Mouse (Mus musculus): ENCODE data around the gene Bag3. TPM values are rescaled to one million over a fixed set of nuclear protein-coding genes. Genes with fewer than 3 reads are reported as not detected.
A peak's percentile ranks its signal among the peaks of the same experiment; 100 is the strongest.

Gene Bag3
- polyA plus RNA-seq, 1 experiment from 2014 or later: 1.3 TPM

DNA sequence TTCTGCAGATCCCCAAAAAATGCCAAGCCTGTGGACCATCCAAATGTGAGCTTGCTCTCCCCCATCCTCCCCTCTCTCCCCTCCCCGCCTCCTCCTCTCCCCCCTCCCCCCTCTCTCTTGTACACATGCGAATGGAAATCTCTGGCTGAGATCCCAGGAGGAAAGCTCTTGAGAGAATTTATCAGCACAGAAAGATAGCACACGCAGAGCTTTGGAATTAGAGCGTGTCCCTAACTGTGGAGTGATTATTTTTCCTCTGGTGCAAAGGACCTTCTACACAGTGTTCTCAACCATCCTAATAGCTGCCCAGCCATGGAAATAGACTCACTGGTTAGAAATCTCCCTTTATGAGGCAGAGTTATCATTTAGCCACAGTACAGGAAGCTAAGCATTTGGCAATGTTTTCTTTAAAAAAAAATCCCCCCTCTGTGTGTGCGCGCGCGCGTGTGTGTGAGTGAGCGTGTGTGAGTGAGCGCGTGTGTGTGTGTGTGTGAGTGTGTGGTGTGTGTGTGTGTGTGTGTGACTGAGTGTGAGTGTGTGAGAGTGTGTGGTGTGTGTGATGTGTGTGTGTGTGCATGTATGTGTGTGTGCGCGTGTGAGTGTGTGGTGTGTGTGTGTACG lies 58.6 kb downstream of the Bag3 start:
- Histone ChIP-seq H3K27me3 (ENCODE audit: control insufficient read depth, insufficient read depth, low read length) (no peaks in the 10 kb centered on the region), H3K9ac (replicated peaks; ENCODE audit: low read depth, low read length) (no peak overlapping the region), H3K9me3 (ENCODE audit: control insufficient read depth, low read length) (no peaks in the 10 kb centered on the region), H3K27ac (ENCODE audit: low read depth, low read length) (peak overlapping the region; percentile 44; the same call in 1 of the 2 replicates), H3K4me3 (ENCODE audit: low read depth, low read length) (no peak overlapping the region), H3K36me3 (ENCODE audit: control insufficient read depth, insufficient read depth, low read length) (no peaks in the 10 kb centered on the region), H3K4me2 (ENCODE audit: low read depth, low read length) (no peak overlapping the region), H3K4me1 (ENCODE audit: control insufficient read depth, insufficient read depth, low read length) (no peaks in the 10 kb centered on the region)
- 75% methylated on average over 15 of the region's 15 CpGs for WGBS
- no peak for ATAC-seq (ENCODE audit: low read depth)

DNA sequence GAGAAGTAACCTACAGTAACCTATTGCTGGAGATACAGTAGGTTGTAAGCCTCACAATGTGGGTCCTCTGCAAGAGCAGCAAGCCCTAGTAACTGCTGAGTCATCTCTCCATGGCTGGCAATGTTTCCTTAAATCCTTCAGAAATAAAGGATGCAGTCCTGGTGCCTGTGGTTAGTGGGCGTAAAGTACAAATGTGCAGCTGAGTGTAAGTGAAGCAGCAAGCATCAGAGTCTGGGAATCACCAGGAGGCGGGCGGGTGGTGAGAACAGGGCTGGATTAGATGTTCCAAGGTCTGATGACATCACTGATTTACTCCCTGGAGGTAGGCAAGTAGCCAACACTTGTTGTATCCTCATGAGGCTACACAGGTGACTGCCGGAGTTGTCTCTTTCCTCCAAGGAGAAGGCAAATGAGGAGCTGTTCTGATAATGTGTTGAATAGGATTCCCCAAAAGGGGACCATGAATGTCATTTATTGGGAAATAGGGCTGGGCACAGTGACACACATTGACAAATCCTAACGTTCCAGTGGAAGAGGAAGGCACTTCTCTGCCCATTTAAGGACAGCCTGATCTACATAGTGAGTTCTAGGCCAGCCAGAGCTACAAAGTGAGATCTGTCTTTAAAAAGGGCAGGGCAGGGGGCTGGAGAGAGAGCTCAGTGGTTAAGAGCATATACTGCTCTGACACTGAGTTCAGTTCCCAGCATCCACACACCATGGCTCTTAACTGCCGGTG lies 60.0 kb downstream of the Bag3 start:
- Histone ChIP-seq H3K27me3 (ENCODE audit: control insufficient read depth, insufficient read depth, low read length) (no peaks in the 10 kb centered on the region), H3K27ac (ENCODE audit: low read depth, low read length) (no peak overlapping the region), H3K4me2 (ENCODE audit: low read depth, low read length) (no peak overlapping the region), H3K4me1 (ENCODE audit: control insufficient read depth, insufficient read depth, low read length) (no peaks in the 10 kb centered on the region), H3K9me3 (ENCODE audit: control insufficient read depth, low read length) (no peaks in the 10 kb centered on the region), H3K9ac (replicated peaks; ENCODE audit: low read depth, low read length) (no peak overlapping the region), H3K36me3 (ENCODE audit: control insufficient read depth, insufficient read depth, low read length) (no peaks in the 10 kb centered on the region), H3K4me3 (ENCODE audit: low read depth, low read length) (no peak overlapping the region)
- 71% methylated on average over 6 of the region's 6 CpGs for WGBS
- no peak for ATAC-seq (ENCODE audit: low read depth)

DNA sequence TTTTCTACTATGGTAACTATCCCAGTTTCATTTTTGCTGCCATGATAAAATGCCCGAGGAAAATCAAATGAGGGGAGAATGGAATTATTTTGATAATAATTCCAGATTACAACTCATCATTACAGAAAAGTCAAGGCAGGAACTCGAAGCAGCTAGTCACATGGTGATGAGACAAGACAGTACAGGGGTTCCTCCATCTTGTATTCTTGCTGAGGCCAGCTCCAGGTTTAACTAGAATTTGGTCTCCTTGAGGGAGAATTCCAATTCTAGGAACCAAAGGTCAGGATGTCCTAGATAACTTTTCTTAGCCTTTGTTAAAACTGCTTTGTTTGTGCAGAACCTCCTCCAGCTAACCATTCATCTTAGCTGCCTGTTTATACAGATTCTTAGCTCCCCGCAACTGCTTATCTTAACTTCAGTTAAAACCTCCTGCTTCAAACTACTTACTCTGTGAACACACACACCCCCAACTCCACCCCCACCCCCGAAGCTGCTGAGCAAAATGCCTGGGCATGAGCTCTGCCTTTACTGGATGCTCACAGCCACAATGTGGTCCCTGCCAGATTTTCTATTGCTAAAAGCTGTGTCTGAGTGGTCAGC lies 64.0 kb downstream of the Bag3 start:
- ATAC-seq (ENCODE audit: low read depth): no peak
- Histone ChIP-seq H3K4me1 (ENCODE audit: control insufficient read depth, insufficient read depth, low read length) (peaks cover 11% of the 10 kb centered on the region), H3K27me3 (ENCODE audit: control insufficient read depth, insufficient read depth, low read length) (no peaks in the 10 kb centered on the region), H3K9ac (replicated peaks; ENCODE audit: low read depth, low read length) (no peak overlapping the region), H3K4me2 (ENCODE audit: low read depth, low read length) (no peak overlapping the region), H3K36me3 (ENCODE audit: control insufficient read depth, insufficient read depth, low read length) (no peaks in the 10 kb centered on the region), H3K4me3 (ENCODE audit: low read depth, low read length) (no peak overlapping the region), H3K27ac (ENCODE audit: low read depth, low read length) (no peak overlapping the region), H3K9me3 (ENCODE audit: control insufficient read depth, low read length) (no peaks in the 10 kb centered on the region)
- WGBS: 78% methylated on average over 4 of the region's 4 CpGs

DNA sequence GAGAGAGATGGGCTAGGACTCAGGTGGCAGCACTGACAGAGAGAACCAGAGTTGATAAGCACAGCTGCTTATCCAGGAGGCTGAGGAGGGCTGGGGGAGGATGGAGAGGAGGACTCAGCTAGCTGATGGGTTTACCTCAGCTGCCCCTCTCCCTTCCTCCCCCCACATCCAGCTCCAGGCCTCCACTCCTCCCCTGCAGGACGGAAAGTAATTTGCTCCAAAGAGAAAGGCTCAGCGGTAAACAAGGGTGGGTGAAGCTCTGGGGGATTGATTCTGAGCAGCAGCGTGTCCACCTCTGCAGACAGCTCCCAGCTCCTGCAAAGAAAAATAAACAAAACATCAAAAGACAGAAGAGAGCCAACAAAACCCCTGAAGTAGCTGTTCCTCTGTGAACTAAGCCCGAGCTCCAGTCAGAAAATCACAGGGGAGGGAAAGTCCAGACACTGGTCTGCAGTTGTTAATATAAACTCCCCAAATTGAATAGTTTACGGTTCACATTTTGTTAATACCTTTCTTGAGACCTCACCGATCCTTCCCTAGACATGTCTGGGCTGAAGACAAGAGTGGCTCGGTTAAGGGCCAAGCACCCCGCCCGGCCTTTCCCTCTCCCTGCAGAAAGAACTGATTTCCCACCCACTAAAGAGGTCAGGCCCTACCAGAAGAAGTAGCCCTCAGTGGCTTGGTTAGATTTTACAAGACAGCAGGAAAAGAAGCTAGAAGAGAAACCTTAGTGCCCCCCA lies 68.1 kb downstream of the Bag3 start:
- WGBS: 5% methylated on average over 9 of the region's 9 CpGs
- Histone ChIP-seq H3K4me2 (ENCODE audit: low read depth, low read length) (peak overlapping the region; percentile 47; the same call in 1 of the 2 replicates), H3K27ac (ENCODE audit: low read depth, low read length) (peak overlapping the region; percentile 76), H3K4me3 (ENCODE audit: low read depth, low read length) (no peak overlapping the region), H3K27me3 (ENCODE audit: control insufficient read depth, insufficient read depth, low read length) (no peaks in the 10 kb centered on the region), H3K36me3 (ENCODE audit: control insufficient read depth, insufficient read depth, low read length) (no peaks in the 10 kb centered on the region), H3K9me3 (ENCODE audit: control insufficient read depth, low read length) (no peaks in the 10 kb centered on the region), H3K4me1 (ENCODE audit: control insufficient read depth, insufficient read depth, low read length) (peaks cover 18% of the 10 kb centered on the region), H3K9ac (replicated peaks; ENCODE audit: low read depth, low read length) (no peak overlapping the region)
- peak; percentile 34; the same call in 1 of the 2 replicates for ATAC-seq (ENCODE audit: low read depth)

DNA sequence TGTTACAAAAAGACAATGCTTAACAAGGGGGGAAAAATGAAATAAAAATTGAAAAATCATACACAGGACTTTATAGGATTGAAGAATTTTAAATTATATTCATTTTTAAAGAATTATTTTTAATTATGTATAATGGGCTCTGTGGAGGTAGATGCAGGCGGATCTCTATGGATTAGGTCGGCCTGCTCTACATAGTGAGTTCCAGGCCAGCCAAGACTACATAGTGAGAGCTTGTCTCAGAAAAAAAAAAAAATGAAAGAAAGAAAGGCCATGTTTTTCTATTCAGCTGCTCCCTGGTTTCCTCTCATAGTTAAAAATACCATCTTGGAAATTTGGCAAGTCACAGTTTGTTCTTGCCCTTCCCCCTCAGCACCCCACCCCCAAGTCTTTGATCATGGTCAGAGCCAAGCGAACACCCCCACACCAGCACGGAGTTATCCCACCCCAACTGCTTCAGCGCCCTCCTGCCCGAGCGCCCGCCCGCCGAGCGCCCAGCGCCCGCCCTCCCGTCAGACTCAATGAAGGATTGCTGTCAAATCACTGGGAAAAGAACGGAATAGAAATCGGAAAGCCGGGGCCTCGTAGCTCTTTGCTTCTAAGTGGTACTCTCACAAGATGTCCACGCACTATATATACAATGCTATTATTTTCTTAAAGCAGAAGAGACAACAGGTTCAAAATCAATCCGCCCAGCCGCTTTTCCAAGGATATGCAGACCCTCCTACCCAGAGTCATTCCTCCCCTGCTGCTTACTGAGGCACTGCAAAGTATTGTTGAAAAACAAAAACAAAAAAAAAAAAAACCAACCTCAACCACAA lies 68.9 kb downstream of the Bag3 start:
- Histone ChIP-seq H3K4me2 (ENCODE audit: low read depth, low read length) (peak overlapping the region; percentile 47), H3K4me1 (ENCODE audit: control insufficient read depth, insufficient read depth, low read length) (peaks cover 18% of the 10 kb centered on the region), H3K4me3 (ENCODE audit: low read depth, low read length) (peak overlapping the region; percentile 12; the same call in 1 of the 2 replicates), H3K9me3 (ENCODE audit: control insufficient read depth, low read length) (no peaks in the 10 kb centered on the region), H3K27ac (ENCODE audit: low read depth, low read length) (peak overlapping the region; percentile 76), H3K36me3 (ENCODE audit: control insufficient read depth, insufficient read depth, low read length) (no peaks in the 10 kb centered on the region), H3K27me3 (ENCODE audit: control insufficient read depth, insufficient read depth, low read length) (no peaks in the 10 kb centered on the region), H3K9ac (replicated peaks; ENCODE audit: low read depth, low read length) (no peak overlapping the region; the same call in 1 of the 2 replicates)
- WGBS: 4% methylated on average over 21 of the region's 21 CpGs
- 0 out of 2 replicates have a peak, but pooled peaks have one; percentile 28 for ATAC-seq (ENCODE audit: low read depth)

DNA sequence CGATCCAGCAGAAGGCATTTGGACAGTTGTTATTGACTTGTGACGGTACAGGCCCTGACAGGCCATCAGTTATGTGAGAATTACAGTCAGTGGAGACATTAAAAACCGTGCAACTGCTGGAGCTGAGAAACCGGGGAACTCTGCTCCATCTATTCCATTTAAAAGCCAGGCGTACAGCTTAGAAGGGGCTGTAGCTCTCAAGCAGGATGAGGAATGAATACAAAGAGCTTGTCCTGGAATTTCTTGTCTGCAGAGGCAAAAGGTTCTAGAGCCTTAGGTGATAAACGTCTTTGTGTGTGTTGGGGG lies 69.5 kb downstream of the Bag3 start:
- no peaks in the 10 kb centered on the region for H3K27me3 ChIP-seq (ENCODE audit: control insufficient read depth, insufficient read depth, low read length)
- peak overlapping the region; percentile 12; the same call in 1 of the 2 replicates for H3K4me3 ChIP-seq (ENCODE audit: low read depth, low read length)
- H3K9ac ChIP-seq (replicated peaks; ENCODE audit: low read depth, low read length): no peak overlapping the region
- H3K27ac ChIP-seq (ENCODE audit: low read depth, low read length): peak overlapping the region; percentile 76
- 0 out of 2 replicates have a peak, but pooled peaks have one; percentile 21 for ATAC-seq (ENCODE audit: low read depth)
- H3K36me3 ChIP-seq (ENCODE audit: control insufficient read depth, insufficient read depth, low read length): no peaks in the 10 kb centered on the region
- H3K4me2 ChIP-seq (ENCODE audit: low read depth, low read length): peak overlapping the region; percentile 47
- no peaks in the 10 kb centered on the region for H3K9me3 ChIP-seq (ENCODE audit: control insufficient read depth, low read length)
- H3K4me1 ChIP-seq (ENCODE audit: control insufficient read depth, insufficient read depth, low read length): peaks cover 18% of the 10 kb centered on the region
- 0% methylated on average over 6 of the region's 6 CpGs for WGBS

DNA sequence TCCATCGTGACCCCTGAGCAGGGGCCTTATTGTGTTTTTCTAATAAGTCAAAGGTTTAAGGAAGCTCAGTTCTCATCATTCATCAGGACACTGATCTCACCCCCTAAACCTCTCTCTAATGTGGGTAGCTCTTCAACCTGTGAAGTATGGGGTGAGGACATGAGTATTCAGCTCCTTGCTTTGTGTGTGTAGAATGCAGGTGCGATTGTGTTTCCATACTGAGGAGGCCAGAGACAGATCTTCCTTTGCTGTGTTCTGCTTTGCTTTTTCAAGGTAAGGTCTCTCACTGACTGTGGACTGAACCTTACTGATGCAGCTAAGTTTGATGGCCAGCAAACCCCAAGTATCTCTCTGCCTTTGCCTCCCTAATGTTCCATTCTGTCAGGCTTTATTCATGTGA lies 72.9 kb downstream of the Bag3 start:
- Histone ChIP-seq H3K36me3 (ENCODE audit: control insufficient read depth, insufficient read depth, low read length) (no peaks in the 10 kb centered on the region), H3K9ac (replicated peaks; ENCODE audit: low read depth, low read length) (no peak overlapping the region), H3K27ac (ENCODE audit: low read depth, low read length) (no peak overlapping the region), H3K4me2 (ENCODE audit: low read depth, low read length) (no peak overlapping the region), H3K4me1 (ENCODE audit: control insufficient read depth, insufficient read depth, low read length) (peaks cover 17% of the 10 kb centered on the region), H3K27me3 (ENCODE audit: control insufficient read depth, insufficient read depth, low read length) (no peaks in the 10 kb centered on the region), H3K9me3 (ENCODE audit: control insufficient read depth, low read length) (no peaks in the 10 kb centered on the region), H3K4me3 (ENCODE audit: low read depth, low read length) (no peak overlapping the region)
- WGBS: 94% methylated on average over 2 of the region's 2 CpGs
- no peak for ATAC-seq (ENCODE audit: low read depth)

Data from neural tube, embryonic 14.5 days (tissue).